Mouse (Mus musculus) embryonic facial prominence, embryonic 14.5 days (tissue): ENCODE results near the gene Nrgn. TPM values are rescaled to one million over a fixed set of nuclear protein-coding genes. Genes with fewer than 3 reads are reported as not detected.

ENCODE experiments used
- ATAC-seq: fragments of 200-750 bp; cut with Nextera tagmentation; 2 replicates; pipeline ENCODE4 v1.8.0; 2017; ENCODE audit warnings: low read depth, moderate number of reproducible peaks, moderate TSS enrichment
- DNase-seq: peaks from one replicate; pipeline ENCODE4 v3.0.0-alpha.2; 2015; ENCODE audit warnings: low spot score
- H3K27ac ChIP-seq: fragments of 300-500 bp; sonication (generic); replicated peaks from 2 replicates; pipeline ENCODE4 v1.5.1; 2014; ENCODE audit warnings: low read depth, mild to moderate bottlenecking, low read length, moderate library complexity
- H3K27me3 ChIP-seq: fragments of 300-500 bp; sonication (generic); replicated peaks from 2 replicates; pipeline ENCODE4 v1.6.1; 2014; ENCODE audit warnings: low read length; ENCODE audit not compliant: control insufficient read depth, insufficient read depth
- H3K36me3 ChIP-seq: fragments of 300-500 bp; sonication (generic); 2 replicates; pipeline ENCODE4 v1.6.1; 2014; ENCODE audit warnings: low read length, mixed read lengths; ENCODE audit not compliant: control insufficient read depth, insufficient read depth
- H3K4me1 ChIP-seq: fragments of 300-500 bp; sonication (generic); 2 replicates; pipeline ENCODE4 v1.6.1; 2014; ENCODE audit warnings: antibody characterized with exemption, low read length; ENCODE audit not compliant: control insufficient read depth, insufficient read depth
- H3K4me2 ChIP-seq: fragments of 300-500 bp; sonication (generic); 2 replicates; pipeline ENCODE4 v1.6.1; 2014; ENCODE audit warnings: low read depth, mild to moderate bottlenecking, low read length, moderate library complexity, mixed read lengths
- H3K4me3 ChIP-seq: fragments of 300-500 bp; sonication (generic); 2 replicates; pipeline ENCODE4 v1.5.1; 2014; ENCODE audit warnings: low read depth, mild to moderate bottlenecking, low read length
- H3K9ac ChIP-seq: fragments of 300-500 bp; sonication (generic); 2 replicates; pipeline ENCODE4 v1.6.1; 2014; ENCODE audit warnings: low read depth, mild to moderate bottlenecking, low read length, moderate library complexity, mixed read lengths
- H3K9me3 ChIP-seq: fragments of 300-500 bp; sonication (generic); 2 replicates; pipeline ENCODE4 v1.6.1; 2016; ENCODE audit warnings: low read length; ENCODE audit not compliant: control insufficient read depth
- WGBS: fragments of 180-500 bp; shearing (Covaris S2); extraction: QIAGEN DNeasy Blood & Tissue Kit; methylation state at CpG from one replicate; pipeline ENCODE4 v1.1.7; 2014; 5-methylcytosine and 5-hydroxymethylcytosine counted together
- polyA plus RNA-seq: library from polyadenylated mRNA; unstranded; fragments of >200 nt; fragmentation: Nextera tagmentation; extraction: Ambion mirVana; gene quantifications from 2 replicates; pipeline ENCODE4 v1.2.1, GENCODE M21; 2014

Nrgn gene
- polyA plus RNA-seq, 1 experiment from 2014 or later: 7.0 TPM

GRCm38 (mm10) chr9:37586718-37587117, 34.0 kb upstream of the Nrgn start:
- Histone ChIP-seq H3K4me2 (no peak overlapping the region), H3K9ac (no peak overlapping the region), H3K36me3 (no peaks in the 10 kb centered on the region), H3K27me3 (no peaks in the 10 kb centered on the region), H3K9me3 (no peaks in the 10 kb centered on the region), H3K4me3 (no peak overlapping the region), H3K27ac (no peak overlapping the region), H3K4me1 (no peaks in the 10 kb centered on the region)
- no peak for ATAC-seq
- WGBS: 79% methylated on average over 4 of the region's 4 CpGs
- no peak for DNase-seq

GRCm38 (mm10) chr9:37583594-37583993, 30.9 kb upstream of the Nrgn start:
- WGBS: 85% methylated on average over 5 of the region's 5 CpGs
- no peak for DNase-seq
- Histone ChIP-seq H3K4me3 (no peak overlapping the region), H3K4me2 (no peak overlapping the region), H3K9me3 (no peaks in the 10 kb centered on the region), H3K4me1 (no peaks in the 10 kb centered on the region), H3K27ac (no peak overlapping the region), H3K9ac (no peak overlapping the region), H3K27me3 (no peaks in the 10 kb centered on the region), H3K36me3 (no peaks in the 10 kb centered on the region)
- ATAC-seq: no peak

- H3K36me3 ChIP-seq: no peaks in the 10 kb centered on the region
- no peak overlapping the region for H3K9ac ChIP-seq
- H3K9me3 ChIP-seq: no peaks in the 10 kb centered on the region
- H3K4me3 ChIP-seq: no peak overlapping the region
- WGBS: 20% methylated on average over 13 of the region's 14 CpGs
- DNase-seq (peak; percentile 68), ATAC-seq (peak; percentile 88)
- H3K4me2 ChIP-seq: peak overlapping the region; percentile 36
- no peaks in the 10 kb centered on the region; the same call in 1 of the 2 replicates for H3K4me1 ChIP-seq
- no peak overlapping the region for H3K27ac ChIP-seq
- no peaks in the 10 kb centered on the region for H3K27me3 ChIP-seq
Measured at GRCm38 (mm10) chr9:37576436-37576930, 23.8 kb upstream of the Nrgn start.

DNA sequence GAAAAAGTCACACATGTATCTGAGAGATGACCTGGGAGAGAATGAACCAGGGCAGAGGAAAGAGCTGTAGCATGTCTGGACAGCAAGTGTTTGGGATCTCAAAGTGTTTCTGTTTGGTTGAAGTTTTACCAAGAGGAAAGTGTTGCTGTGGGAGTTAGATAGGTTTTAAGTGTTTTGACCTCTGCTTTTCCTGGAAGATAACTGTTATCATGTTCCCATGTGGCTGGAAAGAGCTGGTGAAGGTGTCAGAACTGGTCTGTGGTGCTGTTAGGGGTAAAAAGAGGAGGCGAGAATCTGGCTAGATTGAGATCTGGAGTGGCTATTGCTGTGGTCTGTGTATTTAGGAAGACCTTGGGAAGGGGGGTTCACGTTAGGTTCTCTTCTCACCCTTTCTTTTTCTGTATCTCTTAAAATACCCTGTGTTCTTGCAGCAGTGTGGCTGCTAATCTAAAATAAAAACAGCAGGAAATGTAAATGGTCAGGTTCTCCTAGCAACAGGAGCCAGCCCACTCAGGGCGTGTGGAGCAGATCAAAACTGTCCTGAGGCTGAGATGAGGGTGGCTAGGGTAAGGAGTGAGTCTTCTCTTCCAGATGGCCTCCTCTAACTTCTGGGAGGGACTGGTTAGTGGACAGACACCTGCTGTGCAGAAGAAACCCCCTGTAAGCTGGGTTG, 19.6 kb upstream of the Nrgn start:
- DNase-seq (no peak), ATAC-seq (no peak)
- Histone ChIP-seq H3K36me3 (no peaks in the 10 kb centered on the region), H3K4me1 (peaks cover 8% of the 10 kb centered on the region), H3K9ac (no peak overlapping the region), H3K9me3 (no peaks in the 10 kb centered on the region), H3K4me2 (no peak overlapping the region), H3K27me3 (no peaks in the 10 kb centered on the region), H3K27ac (no peak overlapping the region), H3K4me3 (no peak overlapping the region)
- 59% methylated on average over 3 of the region's 3 CpGs for WGBS

DNA sequence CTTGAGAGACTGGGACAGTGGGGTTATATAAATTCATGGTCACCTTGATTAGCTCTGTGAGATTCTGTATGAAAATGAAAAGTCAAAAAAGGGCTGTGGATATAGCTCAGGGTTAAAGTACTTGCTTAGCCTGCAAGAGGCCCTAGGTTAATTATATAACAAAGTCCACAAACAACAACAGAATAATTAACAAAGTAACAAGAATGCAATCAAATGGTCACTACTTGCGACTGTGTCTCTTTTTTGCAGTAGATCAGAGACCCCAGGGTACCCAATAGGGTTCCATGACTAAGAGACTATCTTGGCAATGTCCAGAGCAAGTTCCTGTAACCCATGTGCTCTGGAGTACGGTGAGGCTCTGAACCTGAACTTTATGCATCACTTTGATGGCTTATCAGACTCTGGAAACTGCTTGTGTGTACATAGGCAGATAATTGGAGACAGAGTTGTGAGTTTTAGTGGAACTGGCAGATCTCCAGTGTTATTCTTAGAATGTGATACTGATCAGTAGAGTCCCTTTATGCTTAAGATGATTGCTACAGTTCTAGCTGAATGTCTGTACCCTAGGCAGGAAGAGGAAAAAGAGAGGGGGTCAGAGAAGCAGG, 16.6 kb upstream of the Nrgn start:
- H3K27ac ChIP-seq: no peak overlapping the region
- H3K36me3 ChIP-seq: no peaks in the 10 kb centered on the region
- 66% methylated on average over 2 of the region's 2 CpGs for WGBS
- no peak overlapping the region for H3K4me3 ChIP-seq
- H3K9ac ChIP-seq: no peak overlapping the region
- ATAC-seq: no peak
- no peaks in the 10 kb centered on the region for H3K27me3 ChIP-seq
- H3K4me2 ChIP-seq: no peak overlapping the region
- peaks cover 8% of the 10 kb centered on the region; the same call in 1 of the 2 replicates for H3K4me1 ChIP-seq
- DNase-seq: peak; percentile 32
- H3K9me3 ChIP-seq: no peaks in the 10 kb centered on the region

DNA sequence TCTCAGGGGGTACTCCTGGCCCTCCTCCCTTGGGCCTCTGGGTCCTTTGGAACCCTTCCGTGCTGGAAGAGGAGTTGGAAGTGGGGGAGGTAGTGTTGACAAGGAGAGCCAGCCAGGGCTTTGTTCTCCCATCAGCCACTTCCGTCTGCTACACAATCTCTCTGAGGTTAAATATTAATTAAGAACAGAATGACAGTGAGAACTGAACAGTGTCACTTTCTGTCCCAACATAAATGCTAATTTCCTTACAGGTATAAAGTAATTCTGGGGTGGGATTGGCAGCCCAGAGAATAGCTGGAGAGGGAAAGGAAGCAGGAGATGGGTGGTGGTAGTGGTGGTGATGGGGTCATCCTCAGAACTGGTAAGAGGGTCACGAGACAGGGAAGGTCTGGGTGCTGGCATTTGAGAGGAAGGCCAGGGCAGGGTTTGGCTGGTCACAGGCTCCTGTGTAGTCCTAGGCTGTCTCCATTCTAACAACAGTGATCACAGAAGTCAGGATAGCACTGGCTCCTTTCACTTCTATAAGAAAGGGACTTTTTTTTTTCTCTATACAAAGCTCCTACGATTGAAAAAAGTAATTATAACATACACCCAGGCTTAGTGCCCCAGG, 16.0 kb upstream of the Nrgn start:
- Histone ChIP-seq H3K4me1 (peaks cover 8% of the 10 kb centered on the region; the same call in 1 of the 2 replicates), H3K9ac (no peak overlapping the region), H3K9me3 (no peaks in the 10 kb centered on the region), H3K27me3 (no peaks in the 10 kb centered on the region), H3K4me3 (no peak overlapping the region), H3K4me2 (no peak overlapping the region), H3K27ac (no peak overlapping the region), H3K36me3 (no peaks in the 10 kb centered on the region)
- WGBS: 42% methylated on average over 4 of the region's 4 CpGs
- ATAC-seq (no peak), DNase-seq (no peak)

- peaks cover 8% of the 10 kb centered on the region; the same call in 1 of the 2 replicates for H3K4me1 ChIP-seq
- ATAC-seq: peak; percentile 44; the same call in 1 of the 2 replicates
- peak overlapping the region; percentile 24; the same call in 1 of the 2 replicates for H3K4me2 ChIP-seq
- no peak overlapping the region for H3K27ac ChIP-seq
- H3K9ac ChIP-seq: peak overlapping the region; percentile 37; the same call in 1 of the 2 replicates
- no peaks in the 10 kb centered on the region for H3K36me3 ChIP-seq
- 31% methylated on average over 15 of the region's 15 CpGs for WGBS
- no peaks in the 10 kb centered on the region for H3K27me3 ChIP-seq
- no peak overlapping the region for H3K4me3 ChIP-seq
- H3K9me3 ChIP-seq: no peaks in the 10 kb centered on the region
- DNase-seq: no peak
Measured at GRCm38 (mm10) chr9:37567892-37568604, 15.3 kb upstream of the Nrgn start.

- no peak overlapping the region for H3K4me3 ChIP-seq
- no peaks in the 10 kb centered on the region for H3K27me3 ChIP-seq
- peaks cover 8% of the 10 kb centered on the region; the same call in 1 of the 2 replicates for H3K4me1 ChIP-seq
- DNase-seq (no peak), ATAC-seq (0 out of 2 replicates have a peak, but pooled peaks have one; percentile 44)
- H3K36me3 ChIP-seq: no peaks in the 10 kb centered on the region
- H3K9ac ChIP-seq: no peak overlapping the region
- H3K9me3 ChIP-seq: no peaks in the 10 kb centered on the region
- H3K27ac ChIP-seq: no peak overlapping the region
- H3K4me2 ChIP-seq: no peak overlapping the region
- WGBS: 45% methylated on average over 5 of the region's 5 CpGs
Measured at GRCm38 (mm10) chr9:37567454-37567853, 14.8 kb upstream of the Nrgn start.
